7 mouse cellular contexts compared by ENCODE assay signal in the genomic region with DNA sequence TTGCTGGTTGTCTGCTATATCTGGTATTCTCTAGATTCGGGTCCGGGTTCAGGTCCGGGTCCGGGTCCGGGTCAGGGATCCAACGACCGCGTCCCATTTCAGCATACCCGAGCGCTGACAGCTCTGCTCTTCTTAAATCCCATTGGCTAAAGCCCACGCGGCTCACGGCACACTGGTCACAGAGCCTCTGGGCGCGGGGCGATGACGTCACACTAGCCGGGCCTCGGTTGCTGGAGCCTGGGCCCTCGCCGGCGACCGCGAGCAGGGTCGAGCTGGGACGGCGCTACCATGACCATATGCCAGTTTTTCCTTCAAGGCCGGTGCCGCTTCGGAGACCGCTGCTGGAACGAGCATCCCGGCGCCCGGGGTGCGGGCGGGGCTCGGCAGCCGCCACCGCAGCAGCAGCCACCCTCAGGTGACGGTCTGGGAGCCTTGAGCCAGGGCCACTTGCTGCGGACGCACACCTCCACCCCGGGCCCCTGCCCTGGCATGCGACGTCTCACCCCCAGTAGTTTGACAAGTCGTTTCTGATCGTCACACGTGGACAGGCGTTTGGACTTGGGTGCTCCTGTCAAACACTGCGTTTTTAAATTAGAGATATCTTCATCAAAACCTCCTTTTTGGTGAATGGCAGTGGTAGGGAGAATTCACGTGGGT. TPM values are rescaled to one million over a fixed set of nuclear protein-coding genes. Genes with fewer than 3 reads are reported as not detected.
A peak's percentile ranks its signal among the peaks of the same experiment; 100 is the strongest.
DNase-seq lines count a peak whose midpoint lies in the region; ATAC-seq lines count a peak whose summit lies in the region.

A gene (plus strand): TSS at position 175 of the 657 bp plus-strand sequence.

- H3K27ac ChIP-seq in embryonic facial prominence, embryonic 11.5 days (replicated peaks; ENCODE audit: low read depth, low read length), result no peak within 1 kb of the TSS; the same call in 1 of the 2 replicates
- H3K27ac ChIP-seq in limb, embryonic 10.5 days, result peak within 1 kb of the TSS; percentile 95
- H3K27ac ChIP-seq in midbrain, embryonic 13.5 days, result peak within 1 kb of the TSS; percentile 83

- H3K4me2 ChIP-seq in embryonic facial prominence, embryonic 11.5 days (ENCODE audit: low read depth, low read length), result peak within 1 kb of the TSS; percentile 75
- peak within 1 kb of the TSS; percentile 76 for H3K4me2 ChIP-seq in midbrain, embryonic 13.5 days (replicated peaks)

- no peaks in the 10 kb centered on the region for H3K4me1 ChIP-seq in embryonic facial prominence, embryonic 11.5 days (ENCODE audit: control insufficient read depth, insufficient read depth, low read length)
- H3K4me1 ChIP-seq in limb, embryonic 10.5 days, result peaks cover 7% of the 10 kb centered on the region
- peaks cover 9% of the 10 kb centered on the region for H3K4me1 ChIP-seq in midbrain, embryonic 13.5 days (replicated peaks)

- DNase-seq in adrenal gland, postnatal 14 days, result peak; percentile 98
- peak; percentile 97 for DNase-seq in embryonic facial prominence, embryonic 11.5 days (ENCODE audit: low spot score)
- DNase-seq in kidney, adult 11 months, result peak; percentile 93
- DNase-seq in limb, embryonic 10.5 days (ENCODE audit: low spot score), result peak; percentile 98
- DNase-seq in spleen, adult 12 weeks (ENCODE audit: low spot score), result peak; percentile 88

- WGBS in embryonic facial prominence, embryonic 11.5 days, result under 1% methylated on average over 52 of the region's 52 CpGs
- WGBS in limb, embryonic 10.5 days, result under 1% methylated on average over 52 of the region's 52 CpGs
- WGBS in midbrain, embryonic 13.5 days, result under 1% methylated on average over 52 of the region's 52 CpGs

- no peaks in the 10 kb centered on the region for H3K36me3 ChIP-seq in embryonic facial prominence, embryonic 11.5 days (replicated peaks; ENCODE audit: control insufficient read depth, insufficient read depth, low read depth, low read length)
- peaks cover 21% of the 10 kb centered on the region for H3K36me3 ChIP-seq in limb, embryonic 10.5 days
- H3K36me3 ChIP-seq in midbrain, embryonic 13.5 days, result peaks cover 14% of the 10 kb centered on the region

- H3K4me3 ChIP-seq in embryonic facial prominence, embryonic 11.5 days (ENCODE audit: low read depth, low read length), result peak within 1 kb of the TSS; percentile 86
- H3K4me3 ChIP-seq in limb, embryonic 10.5 days, result peak within 1 kb of the TSS; percentile 75
- H3K4me3 ChIP-seq in midbrain, embryonic 13.5 days (replicated peaks), result peak within 1 kb of the TSS; percentile 85

- peak within 1 kb of the TSS; percentile 92 for H3K9ac ChIP-seq in embryonic facial prominence, embryonic 11.5 days (replicated peaks; ENCODE audit: low read length)
- H3K9ac ChIP-seq in midbrain, embryonic 13.5 days (replicated peaks), result peak within 1 kb of the TSS; percentile 94

- H3K27me3 ChIP-seq in embryonic facial prominence, embryonic 11.5 days (ENCODE audit: control insufficient read depth, insufficient read depth, low read length), result no peaks in the 10 kb centered on the region
- H3K27me3 ChIP-seq in limb, embryonic 10.5 days (ENCODE audit: low read depth, poor library complexity, severe bottlenecking), result no peaks in the 10 kb centered on the region
- H3K27me3 ChIP-seq in midbrain, embryonic 13.5 days, result no peaks in the 10 kb centered on the region

- H3K9me3 ChIP-seq in embryonic facial prominence, embryonic 11.5 days (replicated peaks; ENCODE audit: control insufficient read depth, low read length), result no peaks in the 10 kb centered on the region
- no peaks in the 10 kb centered on the region for H3K9me3 ChIP-seq in limb, embryonic 10.5 days (replicated peaks)
- no peaks in the 10 kb centered on the region for H3K9me3 ChIP-seq in midbrain, embryonic 13.5 days

- peak; percentile 97 for ATAC-seq in embryonic facial prominence, embryonic 11.5 days (replicated peaks; ENCODE audit: insufficient number of reproducible peaks, low FRiP score, low TSS enrichment, low read depth)
- ATAC-seq in granulocyte monocyte progenitor cell, adult 5-6 weeks (replicated peaks; ENCODE audit: poor library complexity, severe bottlenecking), result peak; percentile 100
- peak; percentile 99 for ATAC-seq in midbrain, embryonic 13.5 days

RNA-seq across cellular contexts. Expression of the gene that starts here (rescaled TPM):
- total RNA-seq in adrenal gland, postnatal 14 days (2021), result 7.7 and 7.9 TPM in 2 replicates
- 21.1 and 22.1 TPM in 2 replicates for polyA plus RNA-seq in embryonic facial prominence, embryonic 11.5 days (2014; fragmentation: Nextera tagmentation; extraction: Ambion mirVana)
- total RNA-seq in granulocyte monocyte progenitor cell, adult 5-6 weeks (2014; fragmentation: Nextera tagmentation), result 14.2 and 18.3 TPM in 2 replicates
- total RNA-seq in granulocyte monocyte progenitor cell, adult 5-6 weeks (2017), result 7.1 and 7.5 TPM in 2 replicates
- 20.2 and 22.0 TPM in 2 replicates for polyA plus RNA-seq in limb, embryonic 10.5 days (2016; fragmentation: Nextera tagmentation; extraction: Ambion mirVana)
- 16.2 and 16.6 TPM in 2 replicates for polyA plus RNA-seq in midbrain, embryonic 13.5 days (2015; fragmentation: Nextera tagmentation; extraction: Ambion mirVana)
